Mouse (Mus musculus): ENCODE measurements at regions not wholly inside any gene's neighbourhood (a gene's known extent, or its start where the extent isn't known, plus 50 kb on each side); places are given as distances from the start of the nearest gene placed in this dataset.

- DNase-seq (ENCODE audit: low spot score in 2 of 2): no peak
These were observed 108.6 kb upstream of the Tmc3 start for GRCm38 (mm10) chr7:83476161-83476495.

- DNase-seq (ENCODE audit: low spot score in 2 of 2): no peak
These were observed 107.9 kb upstream of the Tmc3 start for GRCm38 (mm10) chr7:83476861-83477260.

- no peak for DNase-seq (ENCODE audit: low spot score in 2 of 2)
These were observed 107.0 kb upstream of the Tmc3 start for GRCm38 (mm10) chr7:83477661-83478121.

- no peak for DNase-seq (ENCODE audit: low spot score in 2 of 2)
These were observed 103.1 kb upstream of the Tmc3 start for GRCm38 (mm10) chr7:83481655-83482054.

- DNase-seq (ENCODE audit: low spot score in 2 of 2): no peak
These were observed 102.5 kb upstream of the Tmc3 start for GRCm38 (mm10) chr7:83482254-83482653.

GRCm38 (mm10) chr7:83482671-83483304 is 101.9 kb upstream of the Tmc3 start:
- no peak for DNase-seq (ENCODE audit: low spot score in 2 of 2)

- no peak for DNase-seq (ENCODE audit: low spot score in 2 of 2)
These were observed 98.5 kb upstream of the Tmc3 start for GRCm38 (mm10) chr7:83486156-83486750.

- DNase-seq (ENCODE audit: low spot score in 2 of 2): no peak
These were observed 94.9 kb upstream of the Tmc3 start for GRCm38 (mm10) chr7:83489790-83490189.

GRCm38 (mm10) chr7:83504996-83505645 is 79.6 kb upstream of the Tmc3 start:
- no peak for DNase-seq (ENCODE audit: low spot score in 2 of 2)

- no peak for DNase-seq (ENCODE audit: low spot score in 2 of 2)
These were observed 68.4 kb upstream of the Tmc3 start for GRCm38 (mm10) chr7:83516295-83516694.

GRCm38 (mm10) chr7:83521511-83521910 is 63.2 kb upstream of the Tmc3 start:
- DNase-seq (ENCODE audit: low spot score in 2 of 2): no peak

Data from frontal cortex, postnatal 14 days (tissue).